ENCODE assay signal across 8 mouse cellular contexts in genomic region chr12:83597025-83597501, GRCm38 (mm10). TPM values are rescaled to one million over a fixed set of nuclear protein-coding genes. Genes with fewer than 3 reads are reported as not detected.
DNase-seq lines count a peak whose midpoint lies in the region; ATAC-seq lines count a peak whose summit lies in the region.

Zfyve1 (minus strand) TSS chr12:83597222.

- H3K4me3 ChIP-seq in hindbrain, embryonic 14.5 days (replicated peaks; ENCODE audit: low read length): peak within 1 kb of the TSS; percentile 86

- H3K27ac ChIP-seq in hindbrain, embryonic 14.5 days: peak within 1 kb of the TSS; percentile 95

- peaks cover 32% of the 10 kb centered on the region for H3K36me3 ChIP-seq in hindbrain, embryonic 14.5 days (replicated peaks; ENCODE audit: control insufficient read depth, insufficient read depth)

- H3K27me3 ChIP-seq in hindbrain, embryonic 14.5 days (ENCODE audit: control insufficient read depth, insufficient read depth, low read length): no peaks in the 10 kb centered on the region

- H3K4me1 ChIP-seq in hindbrain, embryonic 14.5 days (replicated peaks; ENCODE audit: control insufficient read depth, insufficient read depth, low read length): peaks cover 25% of the 10 kb centered on the region

- under 1% methylated on average over 28 of the region's 28 CpGs for WGBS in hindbrain, embryonic 14.5 days

- DNase-seq in R1 (ENCODE audit: low read depth, low spot score): peak; percentile 99
- peak; percentile 90 to 93 for DNase-seq in cerebellum, postnatal 25 days
- DNase-seq in frontal cortex, postnatal 25 days (ENCODE audit: low spot score in 2 of 2): peak; percentile 79 to 89
- peak; percentile 96 for DNase-seq in hindbrain, embryonic 14.5 days (ENCODE audit: low spot score)
- DNase-seq in layer of hippocampus, postnatal 36 days: peak; percentile 96 to 97
- peak; percentile 97 for DNase-seq in lung, postnatal 36 days
- DNase-seq in retina, postnatal 1 day: peak; percentile 99
- DNase-seq in urinary bladder, adult 18-20 months (ENCODE audit: low spot score in 2 of 2): peak; percentile 73 to 96

- peak; percentile 99 for ATAC-seq in hindbrain, embryonic 14.5 days (ENCODE audit: low FRiP score)

- H3K9ac ChIP-seq in hindbrain, embryonic 14.5 days: peak within 1 kb of the TSS; percentile 98

- H3K9me3 ChIP-seq in hindbrain, embryonic 14.5 days (ENCODE audit: control insufficient read depth, low read length): no peaks in the 10 kb centered on the region

- H3K4me2 ChIP-seq in hindbrain, embryonic 14.5 days (replicated peaks): peak within 1 kb of the TSS; percentile 77

RNA-seq across cellular contexts. Expression of gene Zfyve1, which starts in this region (rescaled TPM):
- 22.8 and 25.3 TPM in 2 replicates for polyA plus RNA-seq in hindbrain, embryonic 14.5 days (2014; fragmentation: Nextera tagmentation; extraction: Ambion mirVana)
- total RNA-seq in layer of hippocampus, postnatal 36 days (2021): 10 to 100 TPM; 46.5 to 48.0 TPM

Comparison
In these comparisons a context has a peak if more than half of its experiments do, and no peak if none do; other contexts are left out.
1. Peak in every context shown above with its lines: DNase-seq, ATAC-seq, H3K4me3 ChIP-seq and H3K27ac ChIP-seq.